Mouse (Mus musculus) adrenal gland, adult 18-20 months (tissue): ENCODE data around the gene Ttll10. TPM values are rescaled to one million over a fixed set of nuclear protein-coding genes. Genes with fewer than 3 reads are reported as not detected.
A peak's percentile ranks its signal among the peaks of the same experiment; 100 is the strongest.

Experiments used
- DNase-seq, 2 experiments: peaks; one replicate each; pipeline ENCODE4 v3.0.0; 2021 to 2022; ENCODE audit warnings: low spot score in 2 of 2
- total RNA-seq, 2 experiments: library from RNA; stranded (reverse); gene quantifications; 1 replicate in 1 of 2; 2 replicates in 1 of 2; pipeline ENCODE4 v1.2.3; 2021

Ttll10 gene
- total RNA-seq, 2 experiments from 2014 or later = 0.35 TPM; not detected in 1

DNA sequence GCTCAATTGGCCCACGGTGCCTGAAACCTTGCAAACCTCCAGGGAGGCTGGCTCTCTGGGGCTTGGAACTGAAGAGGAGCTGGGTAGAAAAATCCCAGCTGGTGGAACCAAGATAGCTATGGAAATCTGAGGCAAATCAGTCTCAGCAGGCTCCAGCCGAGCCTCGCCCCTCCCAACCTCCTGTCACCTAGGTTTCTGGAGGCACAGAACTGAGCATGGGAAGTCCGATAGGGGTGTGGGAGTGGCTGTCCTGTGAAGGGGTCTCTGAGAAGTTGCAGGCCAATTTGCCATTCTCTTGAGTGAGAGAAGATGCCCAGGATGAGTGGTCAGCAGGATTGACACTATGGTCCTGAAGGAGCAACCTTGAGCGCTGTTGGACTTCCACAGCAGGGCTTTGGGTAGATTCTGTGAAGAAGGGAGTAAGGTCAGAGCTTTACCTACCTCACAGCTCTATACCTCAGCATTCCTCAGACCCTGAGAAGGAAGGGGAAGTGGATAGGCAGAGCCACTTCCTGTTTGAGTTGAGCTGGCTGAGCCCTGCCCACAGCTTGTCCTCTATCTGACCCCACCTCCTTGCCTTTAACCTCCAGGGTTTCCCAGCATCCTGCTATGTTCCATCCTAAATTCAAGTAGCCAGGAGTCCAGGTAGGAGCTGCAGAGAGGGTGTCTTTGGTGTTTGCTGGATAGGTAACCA is 8.2 kb upstream of the Ttll10 start:
- no peak for DNase-seq

DNA sequence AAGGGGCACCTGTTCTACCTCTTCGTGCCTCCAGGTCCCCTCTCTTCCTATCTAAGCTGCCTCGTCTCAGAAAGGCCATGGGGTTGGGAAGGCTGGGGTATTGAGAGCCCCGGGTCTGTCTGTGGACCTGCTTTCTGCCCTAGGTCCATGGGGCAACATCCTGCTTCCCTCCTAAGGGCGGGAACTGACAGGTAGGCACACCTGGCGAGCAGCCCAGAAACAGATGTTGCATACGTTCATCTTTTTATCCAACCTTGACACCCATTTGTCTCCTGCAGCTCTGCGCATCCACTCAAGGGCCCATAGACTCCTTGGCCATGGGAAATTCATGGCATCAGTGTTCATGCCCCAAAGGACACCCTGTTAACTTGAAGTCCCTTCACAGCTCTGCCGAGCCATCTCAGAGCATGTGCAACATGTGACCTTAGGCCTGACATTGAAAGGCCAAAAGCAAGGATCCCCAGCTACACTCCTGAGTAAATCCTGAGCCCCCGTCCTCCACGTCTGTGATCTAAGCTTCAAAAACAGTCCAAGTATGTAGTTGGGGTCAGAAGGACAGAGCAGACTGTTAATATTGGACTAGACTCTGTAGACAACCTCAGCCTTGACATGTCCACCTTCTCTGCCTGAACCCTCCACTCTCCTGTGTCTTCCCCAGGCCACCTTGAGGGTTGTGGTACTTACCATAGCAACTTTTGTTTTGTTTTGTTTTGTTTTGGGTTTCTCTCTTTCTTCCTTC is 6.1 kb upstream of the Ttll10 start:
- DNase-seq = no peak

DNA sequence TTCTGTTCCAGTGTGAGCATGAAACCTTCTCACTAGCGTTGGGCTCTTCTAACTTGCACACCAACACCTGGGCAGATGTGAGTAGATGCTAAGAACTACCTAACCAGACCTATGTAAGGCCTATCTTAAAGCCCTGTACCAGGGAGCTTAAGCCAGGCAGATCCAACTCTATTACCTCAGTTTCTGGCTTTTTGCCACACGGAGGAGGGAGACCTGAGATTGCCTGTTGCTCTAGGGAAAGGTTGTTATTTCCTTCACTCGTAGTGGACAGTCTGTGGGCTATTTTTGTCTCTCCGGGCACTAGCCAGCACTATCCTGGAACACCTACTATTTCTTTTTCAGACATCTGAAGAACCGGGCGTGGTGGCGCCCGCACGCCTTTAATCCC is 5.3 kb upstream of the Ttll10 start:
- DNase-seq = no peak

DNA sequence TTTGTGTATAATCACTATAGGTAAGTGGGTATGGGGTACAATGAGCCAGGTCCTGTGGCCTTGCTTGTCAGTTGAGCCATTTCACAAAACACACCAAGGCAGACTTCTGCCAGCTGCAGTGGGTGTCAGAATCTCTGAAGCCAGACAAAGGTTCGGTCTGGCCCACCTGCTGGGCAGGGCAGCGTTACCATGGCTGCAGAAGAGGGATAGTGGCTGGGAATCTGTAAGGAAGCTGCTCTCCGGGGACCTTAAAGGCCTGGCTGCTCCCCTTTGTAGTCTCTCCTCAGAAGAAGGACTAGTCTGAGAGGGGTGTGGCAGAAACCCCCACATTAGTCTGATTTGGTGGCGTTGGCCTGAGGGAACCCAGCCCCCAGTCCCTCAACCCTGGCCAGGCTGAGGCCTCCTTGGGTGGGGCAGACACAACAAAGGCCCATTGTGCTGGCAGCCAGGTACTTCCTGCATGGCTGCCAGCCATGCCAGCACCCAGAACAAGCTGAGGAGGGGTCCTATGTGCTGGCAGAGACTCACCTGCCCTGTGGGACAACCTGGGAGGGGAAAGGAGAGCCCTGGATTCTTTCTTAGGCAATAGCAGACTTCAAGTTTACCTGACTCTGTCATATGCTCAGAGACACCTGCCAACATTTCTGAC is 4.8 kb upstream of the Ttll10 start:
- no peak for DNase-seq

DNA sequence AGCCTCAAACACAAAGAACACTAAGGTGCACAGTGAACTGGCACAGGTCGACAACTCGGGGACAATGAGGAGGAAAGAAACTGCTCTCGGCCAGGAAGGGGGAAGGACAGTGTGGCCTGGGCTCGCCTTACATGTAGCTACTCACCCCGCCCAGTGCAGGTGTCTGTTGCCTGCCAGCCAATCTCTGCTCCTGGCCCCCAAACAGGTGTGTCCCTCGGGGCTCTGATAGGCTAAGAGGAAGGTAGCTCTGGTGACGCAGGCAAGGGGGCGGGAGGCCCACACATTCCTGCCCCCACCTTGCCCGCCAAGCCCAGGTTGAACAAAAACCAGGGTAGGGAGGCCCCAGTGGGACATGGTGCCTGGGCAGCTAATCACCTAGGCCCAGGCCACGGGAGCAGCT is 499 bp upstream of the Ttll10 start:
- DNase-seq = no peak

DNA sequence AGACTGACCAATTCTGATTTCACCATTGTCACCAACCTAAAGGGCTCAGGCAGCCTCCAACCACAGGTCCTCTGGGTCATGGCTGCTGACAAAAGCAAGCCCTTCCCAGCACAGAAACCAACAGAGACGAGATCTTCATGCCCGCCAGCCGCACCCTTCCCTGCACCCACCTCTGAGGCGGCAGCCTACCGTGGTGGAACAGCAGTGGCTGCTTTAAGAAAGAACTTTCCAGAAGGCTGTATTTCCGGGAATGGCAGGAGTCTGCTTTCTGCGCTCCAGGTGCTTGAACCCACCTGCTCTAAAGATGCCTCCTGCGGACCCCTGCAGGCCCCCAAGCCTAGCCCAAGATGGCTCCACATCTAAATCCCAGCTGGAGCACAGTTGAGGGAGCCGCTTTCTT is 388 bp downstream of the Ttll10 start:
- DNase-seq = no peak

DNA sequence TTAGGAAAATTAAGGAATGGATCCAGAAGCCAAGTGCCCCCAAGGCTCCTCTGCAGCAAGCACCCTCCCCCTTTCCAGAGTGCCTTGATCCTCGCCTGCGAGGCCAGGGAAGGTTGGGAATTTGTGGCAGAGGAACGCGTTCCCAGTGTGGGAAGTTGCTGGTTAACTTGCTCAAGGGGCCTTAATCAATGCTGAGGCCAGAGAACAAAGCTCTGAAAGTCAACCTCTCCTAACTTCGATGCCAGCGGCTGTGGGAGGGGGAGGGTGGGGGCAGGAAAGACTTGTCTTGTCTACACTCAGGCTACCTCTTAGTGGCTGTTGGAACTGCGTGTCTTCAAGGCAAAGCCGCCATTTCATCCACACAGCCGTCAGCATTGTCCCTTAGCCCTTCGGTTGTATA is 1.5 kb downstream of the Ttll10 start:
- no peak for DNase-seq

DNA sequence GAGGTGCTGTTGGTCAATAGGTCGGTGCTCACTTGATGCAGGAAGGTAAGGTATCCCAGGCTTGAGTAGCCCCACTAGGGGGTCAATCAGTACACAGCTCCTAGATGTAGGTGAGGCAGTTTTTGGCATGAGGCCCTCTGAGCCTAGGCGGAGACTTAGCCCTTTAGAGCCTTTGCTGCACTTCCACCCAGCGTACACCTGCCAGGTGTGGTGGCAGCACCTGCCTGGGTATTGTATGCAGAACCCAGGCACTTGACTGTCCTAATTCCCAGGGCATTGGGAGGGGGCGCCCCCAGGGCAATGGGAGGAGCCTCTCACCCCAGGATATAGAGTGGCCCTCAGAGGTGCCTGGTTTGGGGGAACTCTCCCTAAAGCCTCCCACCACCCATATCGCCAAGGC is 4.0 kb downstream of the Ttll10 start:
- no peak for DNase-seq

DNA sequence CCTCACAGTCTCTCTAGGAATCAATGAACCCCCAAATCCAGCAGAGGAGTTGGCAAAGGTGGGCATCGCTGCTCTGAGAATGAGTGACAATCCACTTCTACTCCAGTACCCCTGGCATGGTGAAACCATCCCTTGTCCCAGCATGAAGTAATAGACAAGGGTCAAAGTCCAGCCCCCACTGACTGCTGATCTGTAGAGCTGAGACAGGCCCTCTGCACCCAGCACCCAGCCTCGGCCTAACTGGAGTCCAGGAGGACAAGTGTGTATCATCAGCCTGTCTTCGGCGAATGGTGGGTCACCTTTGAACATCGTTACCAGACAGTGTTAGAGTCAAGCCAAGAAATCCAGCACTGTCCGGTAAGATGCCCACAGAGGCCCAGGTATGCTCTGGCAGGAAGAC is 4.6 kb downstream of the Ttll10 start:
- no peak for DNase-seq

DNA sequence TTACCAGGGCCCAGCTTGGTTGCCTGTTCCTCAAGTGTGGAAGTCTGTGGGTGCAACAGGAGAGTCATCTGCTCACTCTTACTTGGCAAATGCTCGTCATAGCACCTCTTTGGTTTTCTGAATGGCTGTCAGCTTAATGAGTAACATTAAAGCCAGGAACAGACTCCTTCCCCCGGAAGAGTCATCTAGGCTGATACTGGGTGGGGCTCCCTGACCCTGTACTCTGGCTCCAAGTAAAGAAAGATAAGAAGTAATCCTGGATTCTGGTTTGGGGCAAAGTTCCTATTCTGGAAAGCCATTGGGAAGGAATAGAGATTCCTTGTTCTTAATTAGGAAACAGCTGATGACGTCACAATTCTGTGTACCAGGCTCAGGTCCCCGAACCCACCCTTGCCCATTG is 5.1 kb downstream of the Ttll10 start:
- no peak for DNase-seq

DNA sequence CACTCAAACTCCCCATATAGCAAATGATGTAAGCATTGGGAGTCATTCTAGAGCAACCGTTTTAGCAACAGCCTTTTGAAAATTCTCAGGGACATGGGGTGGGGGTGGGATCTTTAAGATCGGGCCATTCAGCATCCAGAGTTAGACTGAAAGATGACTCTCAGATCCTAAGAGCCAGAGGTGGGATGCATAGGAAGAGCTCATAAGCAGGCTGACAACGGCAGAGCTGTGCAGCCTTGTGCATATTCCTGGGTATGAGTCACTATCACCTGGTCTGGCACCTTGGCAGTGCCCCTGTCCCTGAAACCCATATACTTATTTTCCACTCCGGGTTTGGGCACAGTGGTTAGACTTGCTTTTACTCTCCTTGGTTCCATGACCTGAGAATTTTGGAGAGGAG is 6.1 kb downstream of the Ttll10 start:
- DNase-seq = no peak

DNA sequence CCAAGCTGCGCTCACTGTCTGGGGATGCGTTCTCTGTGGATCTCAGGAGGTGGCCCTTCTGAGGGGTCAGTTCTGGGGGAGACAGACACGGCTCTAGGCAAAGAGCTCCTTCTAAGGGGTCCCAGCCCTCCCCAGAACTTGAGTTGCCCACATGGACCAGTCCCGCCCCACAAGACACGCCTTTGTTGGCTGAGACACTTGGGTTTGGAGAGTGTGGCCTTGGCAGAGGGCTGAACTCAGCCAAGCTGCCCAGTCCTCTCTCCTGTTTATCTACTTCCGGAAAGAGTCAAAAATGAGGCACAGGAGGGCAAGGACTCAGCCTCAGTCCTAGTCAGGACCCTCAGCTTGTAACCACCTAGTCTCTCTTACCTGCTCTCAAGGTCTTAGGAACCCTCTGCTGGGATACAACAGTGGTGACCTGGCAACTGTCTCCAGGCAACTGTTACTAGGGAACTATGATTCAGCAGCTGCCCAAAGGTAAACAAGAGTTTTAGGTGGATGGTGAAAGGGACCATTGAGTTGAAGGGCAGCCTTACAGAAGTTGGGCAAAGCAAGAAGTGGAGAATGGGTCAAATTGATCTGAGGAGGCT is 8.7 kb downstream of the Ttll10 start:
- DNase-seq = peak in 1 of 2 experiments; percentile 42

DNA sequence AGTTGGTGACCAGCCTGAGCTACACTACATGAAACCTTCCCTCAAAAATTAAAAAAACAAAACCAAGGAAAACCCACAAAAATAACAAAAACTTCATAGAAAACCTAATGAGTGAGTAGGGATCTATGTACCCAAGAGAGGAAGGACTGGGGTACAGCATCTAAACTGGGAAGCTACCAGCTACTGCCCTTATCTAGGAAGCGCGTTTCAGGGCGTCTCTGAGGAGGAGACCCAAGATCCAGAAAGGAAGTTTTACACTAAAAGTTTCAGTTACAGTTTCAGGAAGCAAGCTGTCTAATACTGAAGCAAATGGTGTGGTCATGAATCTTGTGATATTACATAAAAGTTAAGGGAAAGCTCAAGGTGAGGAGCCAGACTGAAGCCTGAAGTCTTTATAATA is 9.4 kb downstream of the Ttll10 start:
- no peak for DNase-seq

DNA sequence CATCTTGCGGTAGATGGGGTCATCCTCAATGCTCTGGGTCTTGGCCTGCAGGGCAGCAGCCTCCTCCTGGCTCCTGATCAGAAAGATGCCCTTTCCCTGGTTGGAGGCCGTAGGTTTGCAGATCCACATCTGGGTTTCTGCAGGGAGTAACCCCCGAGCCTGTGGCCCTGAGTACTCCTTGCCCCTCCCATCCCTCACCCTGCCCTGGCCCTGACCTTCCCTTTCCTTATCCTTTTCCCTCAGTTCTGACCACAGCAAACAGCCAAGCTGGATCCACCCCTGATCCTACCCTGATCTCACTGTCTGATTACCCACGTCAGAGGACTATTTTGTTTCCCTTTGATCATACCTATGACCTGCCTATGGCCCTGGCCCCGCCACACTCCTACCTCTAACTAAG is 14.5 kb downstream of the Ttll10 start:
- DNase-seq = no peak

DNA sequence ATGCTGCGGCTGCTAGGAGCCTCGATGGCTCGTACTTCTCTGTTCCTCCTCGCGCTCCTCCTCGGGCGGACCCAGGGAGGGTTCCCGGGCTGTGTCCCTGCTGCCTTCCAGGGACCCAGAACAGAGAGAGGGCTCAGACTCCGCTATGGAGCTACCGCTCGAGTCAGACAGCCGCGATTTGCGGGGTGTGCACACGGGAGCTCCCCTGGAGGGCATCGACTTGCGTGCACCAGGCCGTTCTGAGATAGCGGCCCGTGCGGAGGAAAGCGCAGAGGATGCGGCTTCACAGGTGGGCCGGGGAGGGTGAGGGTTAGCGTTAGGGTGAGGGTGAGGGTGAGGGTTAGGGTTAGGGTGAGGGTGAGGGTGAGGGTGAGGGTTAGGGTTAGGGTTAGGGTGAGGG is 24.3 kb downstream of the Ttll10 start:
- DNase-seq = no peak

DNA sequence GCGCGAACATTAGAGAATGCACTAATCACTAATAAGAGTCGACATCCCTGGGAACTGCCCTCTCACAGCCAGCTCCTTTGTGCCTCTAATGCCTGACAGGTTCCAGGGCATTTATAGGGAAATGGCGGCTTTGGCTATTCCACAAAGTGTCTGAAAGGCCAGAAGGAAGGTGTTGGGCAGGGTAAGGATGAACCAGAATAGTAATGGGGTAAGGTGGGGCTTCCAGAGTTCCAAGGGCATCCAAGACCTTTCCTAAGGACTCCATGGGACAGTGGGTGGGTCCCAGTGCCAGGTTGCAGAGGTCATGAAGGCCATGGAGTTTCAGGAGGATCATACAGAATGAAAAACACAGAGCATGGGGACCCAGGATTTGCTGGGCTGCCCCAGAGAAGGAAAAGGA is 24.9 kb downstream of the Ttll10 start:
- no peak for DNase-seq

DNA sequence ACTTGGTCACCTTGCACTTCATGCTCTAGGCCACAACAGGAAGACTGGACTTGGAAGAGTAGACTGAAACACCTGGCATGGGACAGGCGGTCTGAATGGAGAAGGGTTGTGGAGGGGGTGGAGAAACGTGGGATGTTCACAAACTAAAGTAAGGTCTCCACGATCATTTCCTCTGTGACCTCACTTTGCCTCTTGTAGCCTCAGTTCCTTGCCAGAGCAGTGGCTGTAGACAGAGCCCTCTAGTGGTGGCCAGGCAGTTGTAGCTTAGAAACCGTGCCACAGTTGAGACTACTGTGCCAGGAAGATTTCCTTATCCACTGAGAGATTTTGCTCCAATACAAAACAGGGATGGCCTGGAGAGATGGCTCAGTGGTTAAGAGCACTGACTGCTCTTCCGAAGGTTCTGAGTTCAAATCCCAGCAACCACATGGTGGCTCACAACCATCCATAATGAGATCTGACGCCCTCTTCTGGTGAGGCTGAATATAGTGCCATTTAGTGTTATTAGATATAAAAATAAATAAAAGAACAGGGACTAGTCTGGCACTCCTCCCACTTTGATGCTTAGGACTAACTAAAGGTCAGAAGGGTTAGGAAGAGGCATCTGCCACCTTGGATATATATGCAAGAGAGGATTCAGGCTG is 25.6 kb downstream of the Ttll10 start:
- no peak for DNase-seq

DNA sequence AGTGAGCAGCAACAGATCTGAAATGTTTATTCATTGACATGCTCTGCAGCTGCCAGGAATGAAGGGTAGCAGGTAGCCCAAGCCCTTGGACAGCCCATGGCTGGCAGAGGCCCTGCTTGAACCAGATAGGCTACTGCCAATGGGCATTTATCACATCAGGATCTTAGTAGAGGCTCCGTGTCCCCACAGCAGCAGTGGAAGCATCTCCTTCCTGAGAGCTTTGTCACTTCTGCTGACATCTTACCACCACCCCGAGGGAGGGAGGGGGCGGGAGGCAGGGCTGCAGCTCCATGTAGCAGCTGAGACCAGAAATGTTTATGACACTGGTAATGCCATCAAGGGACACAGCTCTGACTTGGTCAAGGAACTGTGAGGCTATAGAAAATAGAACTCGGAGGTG is 26.4 kb downstream of the Ttll10 start:
- DNase-seq = no peak

DNA sequence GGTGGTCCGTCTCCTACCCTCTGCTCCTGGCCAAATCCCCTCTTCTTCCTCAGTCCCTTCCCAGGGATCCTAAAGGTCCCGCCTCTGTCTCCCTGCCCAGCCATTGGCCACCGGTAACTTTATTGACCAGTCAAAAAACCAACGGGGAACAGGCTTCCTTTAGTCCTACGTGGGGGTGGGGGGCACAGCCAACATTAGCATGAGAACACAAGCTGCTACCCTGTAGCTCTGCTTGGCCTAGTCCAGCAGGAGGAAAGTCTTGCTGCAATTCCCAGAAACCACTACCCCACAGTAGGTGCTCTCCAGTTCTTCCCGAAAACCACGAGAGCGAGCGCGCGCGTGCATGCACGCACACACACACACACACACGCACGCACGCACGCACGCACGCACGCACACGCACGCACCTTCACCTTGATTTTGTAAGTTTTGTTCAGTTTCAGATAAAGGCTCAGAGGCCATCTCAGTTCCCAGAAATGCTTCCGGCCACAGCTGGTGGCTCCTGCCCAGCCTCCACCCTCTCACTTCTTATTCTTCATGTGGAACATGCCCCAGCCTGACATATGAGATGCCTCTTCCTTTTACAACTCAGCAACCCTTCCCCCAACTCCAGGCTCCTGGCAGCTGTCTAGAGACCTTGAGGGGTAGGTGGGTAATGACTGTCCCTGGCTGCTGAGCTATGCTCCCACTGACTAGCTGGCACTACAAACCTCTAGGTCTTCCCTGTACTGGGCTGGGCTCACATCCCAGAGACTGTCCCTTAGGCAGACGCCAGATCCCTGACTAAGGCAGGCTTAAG is 27.4 kb downstream of the Ttll10 start:
- peak; percentile 62 to 72 for DNase-seq

DNA sequence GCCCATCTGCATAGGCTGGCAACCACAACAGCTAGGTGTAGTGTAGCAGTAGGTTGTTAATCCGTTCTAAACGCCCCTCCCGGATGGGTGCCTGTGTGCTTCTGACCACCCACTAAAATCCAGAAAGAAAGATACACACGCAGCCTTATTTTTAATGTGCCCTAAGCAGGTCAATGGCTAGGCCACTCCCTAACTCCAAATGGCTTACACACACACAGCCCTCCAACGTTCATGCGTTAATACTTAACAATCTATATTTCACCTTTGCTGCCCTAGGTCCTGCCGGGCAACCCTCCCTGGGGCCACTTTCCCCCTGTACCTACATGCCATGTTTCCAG is 28.0 kb downstream of the Ttll10 start:
- no peak for DNase-seq

DNA sequence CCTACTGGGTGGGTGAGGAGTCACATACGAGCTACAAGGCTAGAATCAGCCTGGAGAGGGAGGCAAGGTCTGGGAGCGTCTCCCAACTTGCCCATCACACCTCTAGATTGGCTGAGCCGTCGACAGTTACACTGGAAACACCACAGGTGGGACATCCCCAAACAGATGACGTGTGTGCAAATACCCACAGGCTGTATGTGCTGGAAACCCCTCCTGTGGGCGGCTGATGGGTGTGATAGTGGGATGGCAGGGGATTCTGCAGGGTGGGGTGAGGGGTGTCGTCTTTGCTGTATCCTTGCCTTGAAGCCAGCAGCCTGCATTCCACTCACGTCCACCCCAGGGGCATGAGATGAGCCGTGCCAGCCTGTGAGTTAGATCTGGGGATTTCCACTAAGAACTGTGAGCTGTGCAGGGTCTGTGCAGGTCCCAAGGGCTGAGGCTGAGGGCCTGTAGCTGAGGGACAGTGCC is 28.5 kb downstream of the Ttll10 start:
- DNase-seq = no peak
